Mouse (Mus musculus) MEL (cell line): ENCODE measurements around the gene Cdx2. TPM values are rescaled to one million over a fixed set of nuclear protein-coding genes. Genes with fewer than 3 reads are reported as not detected.

ENCODE experiments used
- DNase-seq: peaks from one replicate; pipeline ENCODE4 v3.0.0; 2011; ENCODE audit warnings: low read depth, low spot score
- H3K27ac ChIP-seq: 2 replicates; pipeline ENCODE4 v1.5.1; 2012; ENCODE audit warnings: low read depth, mild to moderate bottlenecking, control low read depth, low read length, moderate library complexity; ENCODE audit not compliant: control insufficient read depth
- H3K27me3 ChIP-seq, 2 experiments: fragments of 150-350 bp in 1 of 2; sonication (generic) in 1 of 2; 2 replicates each; pipeline ENCODE4 v1.6.1; 2012; ENCODE audit warnings: low read length in 2 of 2, mild to moderate bottlenecking in 2 of 2, improper control_type of control experiment in 1 of 2, moderate library complexity in 1 of 2; ENCODE audit not compliant: insufficient read depth in 2 of 2, control insufficient read depth in 1 of 2
- H3K36me3 ChIP-seq, 2 experiments: 2 replicates each; pipeline ENCODE4 v1.6.1; 2012 to 2014; ENCODE audit warnings: low read length in 2 of 2, improper control_type of control experiment in 1 of 2, inconsistent platforms in 1 of 2, mild to moderate bottlenecking in 1 of 2; ENCODE audit not compliant: insufficient read depth in 2 of 2, control insufficient read depth in 1 of 2
- H3K4me1 ChIP-seq, 2 experiments: fragments of 150-350 bp in 1 of 2; sonication (generic) in 1 of 2; 2 replicates each; pipeline ENCODE4 v1.6.1; 2012; ENCODE audit warnings: low read length in 2 of 2, improper control_type of control experiment in 1 of 2, mild to moderate bottlenecking in 1 of 2; ENCODE audit not compliant: insufficient read depth in 2 of 2, control insufficient read depth in 1 of 2
- H3K4me3 ChIP-seq, 2 experiments: fragments of 150-350 bp in 1 of 2; sonication (generic) in 1 of 2; 2 replicates each; pipeline ENCODE4 v1.5.1; 2012; ENCODE audit warnings: low read depth in 2 of 2, low read length in 2 of 2, mild to moderate bottlenecking in 2 of 2, moderate library complexity in 2 of 2, control low read depth in 1 of 2, improper control_type of control experiment in 1 of 2; ENCODE audit not compliant: control insufficient read depth in 1 of 2, insufficient read depth in 1 of 2
- H3K79me2 ChIP-seq: 2 replicates; pipeline ENCODE4 v1.6.1; 2012; ENCODE audit warnings: mild to moderate bottlenecking, low read length, moderate library complexity; ENCODE audit not compliant: control insufficient read depth, poor library complexity, insufficient read depth
- H3K9ac ChIP-seq: 2 replicates; pipeline ENCODE4 v1.6.1; 2012; ENCODE audit warnings: low read depth, mild to moderate bottlenecking, control low read depth, low read length, moderate library complexity; ENCODE audit not compliant: control insufficient read depth, poor library complexity, severe bottlenecking
- H3K9me3 ChIP-seq: fragments of 150-350 bp; sonication (generic); replicated peaks from 2 replicates; pipeline ENCODE4 v1.6.1; 2012; ENCODE audit warnings: mild to moderate bottlenecking, low read length, improper control_type of control experiment, moderate library complexity; ENCODE audit not compliant: insufficient read depth
- BHLHE40 ChIP-seq: IDR thresholded peaks from 2 replicates; pipeline ENCODE4 v1.6.1; 2012; ENCODE audit warnings: low read depth, mild to moderate bottlenecking, inconsistent platforms, low read length, improper control_type of control experiment, borderline replicate concordance
- ETS1 ChIP-seq: IDR thresholded peaks from 2 replicates; pipeline ENCODE4 v1.6.1; 2012; ENCODE audit warnings: low read depth, mild to moderate bottlenecking, inconsistent platforms, low read length, improper control_type of control experiment, moderate library complexity
- GATA1 ChIP-seq: IDR thresholded peaks from 2 replicates; pipeline ENCODE4 v1.6.1; 2011; ENCODE audit warnings: low read depth, low read length, improper control_type of control experiment
- JUND ChIP-seq: IDR thresholded peaks from 2 replicates; pipeline ENCODE4 v1.6.1; 2011; ENCODE audit warnings: low read depth, mild to moderate bottlenecking, improper control_type of control experiment, low read length
- KAT2A ChIP-seq: conservative IDR thresholded peaks from 2 replicates; pipeline ENCODE4 v1.6.1; 2012; ENCODE audit warnings: low read depth, low read length, improper control_type of control experiment, inconsistent platforms
- MAFK ChIP-seq: IDR thresholded peaks from 2 replicates; pipeline ENCODE4 v1.6.1; 2011; ENCODE audit warnings: low read depth, mild to moderate bottlenecking, low read length, improper control_type of control experiment, borderline replicate concordance
- MAX ChIP-seq: IDR thresholded peaks from 2 replicates; pipeline ENCODE4 v1.6.1; 2011; ENCODE audit warnings: low read length, improper control_type of control experiment
- MAZ ChIP-seq: IDR thresholded peaks from 2 replicates; pipeline ENCODE4 v1.6.1; 2012; ENCODE audit warnings: low read depth, mild to moderate bottlenecking, inconsistent platforms, low read length, improper control_type of control experiment
- NELFE ChIP-seq: IDR thresholded peaks from 2 replicates; pipeline ENCODE4 v1.6.1; 2011; ENCODE audit warnings: low read depth, low read length, improper control_type of control experiment
- POLR2AphosphoS5 ChIP-seq: IDR thresholded peaks from 2 replicates; pipeline ENCODE4 v1.6.1; 2012; ENCODE audit warnings: low read depth, borderline replicate concordance, mild to moderate bottlenecking, inconsistent platforms, low read length, moderate library complexity, mixed read lengths
- RAD21 ChIP-seq: IDR thresholded peaks from 2 replicates; pipeline ENCODE4 v1.6.1; 2011; ENCODE audit warnings: mild to moderate bottlenecking, low read depth, low read length, improper control_type of control experiment
- RCOR1 ChIP-seq: IDR thresholded peaks from 2 replicates; pipeline ENCODE4 v1.6.1; 2012; ENCODE audit warnings: low read depth, mild to moderate bottlenecking, inconsistent platforms, low read length, improper control_type of control experiment
- SMC3 ChIP-seq: IDR thresholded peaks from 2 replicates; pipeline ENCODE4 v1.6.1; 2011; ENCODE audit warnings: low read depth, low read length, improper control_type of control experiment
- TBP ChIP-seq: IDR thresholded peaks from 2 replicates; pipeline ENCODE4 v1.8.0; 2011; ENCODE audit warnings: low read depth, low read length, improper control_type of control experiment
- TCF12 ChIP-seq: IDR thresholded peaks from 2 replicates; pipeline ENCODE4 v1.6.1; 2014; ENCODE audit warnings: low read depth, mild to moderate bottlenecking, inconsistent platforms, low read length, improper control_type of control experiment, moderate library complexity
- UBTF ChIP-seq: IDR thresholded peaks from 2 replicates; pipeline ENCODE4 v1.6.1; 2012; ENCODE audit warnings: low read depth, mild to moderate bottlenecking, inconsistent platforms, low read length, improper control_type of control experiment, moderate library complexity, borderline replicate concordance; ENCODE audit not compliant: insufficient read depth
- USF2 ChIP-seq, 2 experiments: IDR thresholded peaks; 2 replicates each; pipeline ENCODE4 v1.6.1; 2011 to 2012; ENCODE audit warnings: improper control_type of control experiment in 2 of 2, low read length in 2 of 2, borderline replicate concordance in 1 of 2, inconsistent platforms in 1 of 2, low read depth in 1 of 2, mild to moderate bottlenecking in 1 of 2; ENCODE audit not compliant: insufficient read depth in 1 of 2
- ZMIZ1 ChIP-seq: IDR thresholded peaks from 2 replicates; pipeline ENCODE4 v1.6.1; 2012; ENCODE audit warnings: low read depth, mild to moderate bottlenecking, inconsistent platforms, low read length, improper control_type of control experiment, moderate library complexity
- ZNF384 ChIP-seq: IDR thresholded peaks from 2 replicates; pipeline ENCODE4 v1.6.1; 2012; ENCODE audit warnings: low read depth, mild to moderate bottlenecking, inconsistent platforms, low read length, improper control_type of control experiment
- polyA plus RNA-seq, 2 experiments: library from polyadenylated mRNA; stranded (reverse) in 1 of 2; unstranded in 1 of 2; fragments of >175 nt in 1 of 2; fragments of >200 nt in 1 of 2; gene quantifications; 2 replicates each; pipeline versions ENCODE4 v1.2.1 to v1.2.4; 2012; ENCODE audit warnings: low replicate concordance in 2 of 2, low read depth in 1 of 2; ENCODE audit not compliant: insufficient read length in 2 of 2, insufficient read depth in 1 of 2, missing spikeins in 1 of 2
- total RNA-seq: library from RNA; depleted of rRNA; stranded (reverse); fragments of 300-350 nt; gene quantifications from 2 replicates; pipeline ENCODE4 v1.2.3, GENCODE M21; 2012; rRNA removed

Cdx2 gene
- total RNA-seq = not detected in 2 replicates
- polyA plus RNA-seq = not detected

GRCm38 (mm10) chr5:147306638-147307397 lies at the start of gene Cdx2:
Gene Cdx2 (minus strand): TSS chr5:147307270.
- Histone ChIP-seq H3K9ac (no peak within 1 kb of the TSS), H3K27me3 (no peaks in the 10 kb centered on the region)
- no peak for DNase-seq

GRCm38 (mm10) chr5:147356260-147357055 lies 49.4 kb upstream of the Cdx2 start:
- no peak overlapping the region for H3K4me3 ChIP-seq
- H3K79me2 ChIP-seq = no peaks in the 10 kb centered on the region
- H3K9me3 ChIP-seq = no peaks in the 10 kb centered on the region
- no peaks in the 10 kb centered on the region for H3K4me1 ChIP-seq
- H3K27me3 ChIP-seq = no peaks in the 10 kb centered on the region; a peak in 1 of 4 replicates
- no peak for TF ChIP-seq RCOR1
- TF ChIP-seq NELFE = no peak
- TF ChIP-seq JUND = no peak
- TF ChIP-seq BHLHE40 = no peak
- TF ChIP-seq POLR2AphosphoS5 = no peak
- no peak for TF ChIP-seq SMC3
- TF ChIP-seq RAD21 = no peak
- no peak for TF ChIP-seq TBP
- TF ChIP-seq TCF12 = no peak
- no peak for TF ChIP-seq GATA1
- no peak for TF ChIP-seq UBTF
- no peak for TF ChIP-seq ETS1
- no peak for TF ChIP-seq MAX
- TF ChIP-seq USF2 (IDR thresholded peaks at IDR 0.05; ENCODE audit: borderline replicate concordance in 1 of 2, insufficient read depth in 1 of 2, low read depth in 1 of 2, low read length in 2 of 2) = no peak
- TF ChIP-seq ZNF384 = no peak
- no peak for TF ChIP-seq ZMIZ1
- TF ChIP-seq MAZ = no peak
- no peak for DNase-seq
- no peak overlapping the region for H3K27ac ChIP-seq
- no peaks in the 10 kb centered on the region for H3K36me3 ChIP-seq
- H3K9ac ChIP-seq = no peak overlapping the region

More at GRCm38 (mm10) chr5:147306638-147307397, at the start of gene Cdx2:
- no peaks in the 10 kb centered on the region for H3K4me1 ChIP-seq
- TF ChIP-seq KAT2A = no peak
- TF ChIP-seq MAFK = no peak
- TF ChIP-seq MAX = no peak
- TF ChIP-seq GATA1 = no peak
- no peak for TF ChIP-seq SMC3
- no peaks in the 10 kb centered on the region for H3K9me3 ChIP-seq
- no peak within 1 kb of the TSS for H3K4me3 ChIP-seq
- H3K36me3 ChIP-seq = no peaks in the 10 kb centered on the region
- H3K27ac ChIP-seq = no peak within 1 kb of the TSS
- H3K79me2 ChIP-seq = no peaks in the 10 kb centered on the region
